Mouse (Mus musculus): Measurements from ENCODE around the gene 1700023F06Rik. TPM values are rescaled to one million over a fixed set of nuclear protein-coding genes. Genes with fewer than 3 reads are reported as not detected.
A peak's percentile ranks its signal among the peaks of the same experiment; 100 is the strongest.
"Not testable (repeated sequence)": the region's sequence is repeated elsewhere in the genome, so short reads cannot be mapped to it uniquely, and the experiment has no call there.

Gene 1700023F06Rik
- total RNA-seq, 2 experiments from 2014 or later = not detected

DNA sequence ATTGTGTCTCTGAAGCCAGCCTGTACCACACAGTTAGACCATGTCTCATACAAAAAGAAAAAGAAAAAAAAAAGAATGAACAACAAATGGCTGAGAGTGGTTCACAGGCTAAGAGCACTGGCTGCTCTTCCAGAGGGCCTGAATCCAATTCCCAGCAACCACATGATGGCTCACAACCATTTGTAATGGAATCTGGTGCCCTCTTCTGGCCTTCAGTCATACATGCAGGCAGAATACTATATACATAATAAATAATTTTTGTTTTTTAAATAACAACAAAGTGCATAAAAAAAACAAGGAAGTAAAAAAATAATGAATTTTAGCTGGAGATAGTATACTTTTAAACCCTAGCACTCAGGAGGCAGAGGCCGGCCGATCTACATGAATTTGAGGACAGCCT lies 21.2 kb upstream of the 1700023F06Rik start:
- DNase-seq = no peak
- intact Hi-C loops (cut with DNase I; ENCODE audit: low total_unique reads) = loop anchor here (5.0 kb wide), 2 partner anchors 43 to 93 kb away; no protein-coding TSS in a partner anchor

DNA sequence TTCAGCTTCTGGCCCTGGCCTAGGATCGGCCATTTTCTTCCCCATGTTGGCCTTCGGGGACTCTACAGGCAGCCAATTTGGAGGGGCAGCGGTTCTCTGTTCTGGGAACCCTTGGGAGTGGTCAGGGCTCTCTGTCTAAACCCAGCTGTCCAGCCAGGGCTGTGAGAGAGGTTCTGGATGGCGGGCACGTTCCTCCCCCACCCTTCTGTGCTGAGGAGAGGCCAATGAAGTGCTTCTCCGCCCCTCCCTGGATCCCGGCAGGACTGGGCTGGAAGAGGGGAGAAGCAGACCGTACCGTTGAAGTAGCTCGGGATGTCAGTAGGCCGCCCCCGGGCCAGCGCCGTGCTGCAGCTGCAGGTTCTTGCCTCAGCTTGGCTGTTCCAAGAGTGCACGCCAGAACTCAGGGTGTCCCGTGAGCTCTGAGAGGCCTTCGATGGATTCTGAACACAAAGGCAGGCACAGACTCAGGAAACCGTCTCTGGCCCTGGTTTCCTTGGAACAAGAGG lies 15.6 kb upstream of the 1700023F06Rik start:
- peak; percentile 71 for DNase-seq
- intact Hi-C loops (cut with DNase I; ENCODE audit: low total_unique reads) = no loop called here

DNA sequence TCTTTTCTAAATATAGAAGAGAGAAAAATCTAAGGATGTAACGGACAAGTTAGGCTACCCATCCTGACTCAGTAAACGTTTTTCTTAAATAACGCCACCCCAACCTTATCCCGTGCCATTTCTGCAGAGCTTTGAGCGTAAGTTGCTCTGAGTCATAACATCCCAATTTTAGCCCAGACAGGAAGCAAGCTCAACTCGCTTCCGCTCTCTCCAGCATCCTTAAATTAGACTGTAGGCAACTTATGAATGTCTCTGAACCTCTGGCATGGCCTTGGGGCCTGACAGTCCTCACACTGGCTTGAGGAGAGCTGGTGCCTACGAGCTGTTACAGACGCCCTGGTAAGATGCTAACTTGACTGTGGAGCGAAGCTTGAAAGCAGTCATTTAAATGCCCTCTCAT lies 15.1 kb upstream of the 1700023F06Rik start:
- DNase-seq = no peak
- intact Hi-C loops (cut with DNase I; ENCODE audit: low total_unique reads) = no loop called here

DNA sequence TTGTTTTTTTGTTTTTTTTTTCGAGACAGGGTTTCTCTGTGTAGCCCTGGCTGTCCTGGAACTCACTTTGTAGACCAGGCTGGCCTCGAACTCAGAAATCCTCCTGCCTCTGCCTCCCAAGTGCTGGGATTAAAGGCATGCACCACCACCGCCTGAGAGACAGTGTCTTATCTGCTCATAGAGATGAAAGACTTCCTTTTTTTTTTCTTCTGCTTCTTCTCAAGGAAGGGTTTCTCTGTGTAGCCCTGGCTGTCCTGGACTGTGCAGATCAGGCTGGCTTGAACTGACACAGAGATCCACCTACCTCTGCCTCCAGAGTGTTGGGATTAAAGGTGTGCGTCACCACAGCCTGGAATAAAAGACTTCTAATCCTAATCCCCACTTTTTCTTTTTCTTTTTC lies 14.4 kb upstream of the 1700023F06Rik start:
- DNase-seq; intact Hi-C loops (cut with DNase I; ENCODE audit: low total_unique reads): not testable (repeated sequence)

DNA sequence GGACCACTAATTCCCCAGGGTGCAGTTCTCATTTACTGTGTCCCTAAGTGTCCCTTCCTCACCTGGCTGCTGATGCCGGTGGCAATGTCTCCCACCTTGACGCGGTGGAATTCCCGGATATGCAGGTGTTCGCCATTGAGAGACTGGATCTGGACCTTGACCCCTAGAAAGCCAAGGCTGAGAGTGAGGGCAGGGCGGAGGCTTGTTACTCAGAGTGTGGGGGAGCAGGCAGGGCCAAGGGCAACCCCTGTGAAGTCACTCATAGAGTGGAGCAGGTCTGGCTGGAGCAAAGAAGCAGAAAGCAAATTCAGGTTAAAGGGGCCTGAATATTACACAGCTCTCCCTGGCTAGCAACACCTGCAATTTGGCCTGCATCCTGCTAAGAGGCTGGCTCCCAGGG lies 13.1 kb upstream of the 1700023F06Rik start:
- DNase-seq = no peak
- intact Hi-C loops (cut with DNase I; ENCODE audit: low total_unique reads) = no loop called here

DNA sequence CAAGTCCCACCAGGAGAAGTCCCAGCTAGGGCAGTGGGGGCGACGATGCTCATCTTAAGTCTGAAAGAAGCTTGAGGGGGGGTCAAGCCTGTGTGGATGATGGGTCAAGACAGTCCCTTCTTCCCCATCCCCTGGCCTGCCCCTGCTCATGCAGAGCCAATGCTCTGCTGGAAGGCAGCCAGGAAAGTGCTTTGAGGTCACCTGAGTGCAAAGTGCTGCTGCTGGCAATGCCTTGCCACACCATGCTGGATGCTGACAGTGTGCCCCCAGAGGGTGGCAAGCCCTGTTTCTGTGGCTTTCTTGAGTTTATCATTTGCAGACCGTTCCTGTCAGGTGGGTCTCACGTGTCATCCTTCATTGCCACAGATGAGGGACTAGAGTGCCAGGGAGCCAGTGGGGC lies 11.6 kb upstream of the 1700023F06Rik start:
- no peak for DNase-seq
- intact Hi-C loops (cut with DNase I; ENCODE audit: low total_unique reads) = no loop called here

DNA sequence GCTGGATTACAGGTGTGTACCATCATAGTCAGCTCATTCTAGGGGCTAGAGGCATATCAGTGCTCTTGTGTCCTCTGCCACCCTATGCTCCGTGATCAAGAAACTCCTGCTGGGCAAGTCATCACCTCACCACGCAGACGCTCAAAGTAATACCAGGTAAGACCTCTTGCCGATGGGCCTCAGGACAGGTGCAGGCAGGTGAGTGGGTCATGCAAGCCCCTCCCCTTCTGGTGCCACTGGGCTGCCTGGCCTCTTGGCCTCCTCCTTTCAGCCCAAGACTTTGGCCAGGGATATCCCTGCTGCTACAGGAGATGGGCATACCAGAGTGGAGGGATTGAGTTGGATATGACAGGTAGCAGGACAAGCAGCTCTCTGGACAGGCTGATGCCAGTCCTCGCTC lies 10.9 kb upstream of the 1700023F06Rik start:
- no peak for DNase-seq
- intact Hi-C loops (cut with DNase I; ENCODE audit: low total_unique reads) = no loop called here

DNA sequence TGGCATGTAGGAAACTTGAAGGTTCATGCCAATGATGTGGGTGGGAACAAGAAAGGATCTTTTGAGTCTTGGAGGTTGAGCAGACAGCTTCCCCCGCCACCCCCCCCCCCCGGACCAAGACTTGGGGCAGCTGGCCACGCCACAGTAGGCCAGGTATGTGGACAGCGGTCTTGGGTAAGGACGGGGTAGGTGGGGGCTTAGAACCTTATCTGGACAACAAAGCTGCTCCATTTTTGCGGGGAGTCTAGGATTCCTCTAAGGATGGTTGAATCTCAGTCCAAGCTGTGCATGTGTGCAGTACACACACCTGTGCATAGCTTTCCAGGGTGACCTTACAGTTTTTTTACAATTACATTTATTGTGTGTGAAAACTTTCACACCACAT lies 10.2 kb upstream of the 1700023F06Rik start:
- DNase-seq = no peak
- intact Hi-C loops (cut with DNase I; ENCODE audit: low total_unique reads) = no loop called here

DNA sequence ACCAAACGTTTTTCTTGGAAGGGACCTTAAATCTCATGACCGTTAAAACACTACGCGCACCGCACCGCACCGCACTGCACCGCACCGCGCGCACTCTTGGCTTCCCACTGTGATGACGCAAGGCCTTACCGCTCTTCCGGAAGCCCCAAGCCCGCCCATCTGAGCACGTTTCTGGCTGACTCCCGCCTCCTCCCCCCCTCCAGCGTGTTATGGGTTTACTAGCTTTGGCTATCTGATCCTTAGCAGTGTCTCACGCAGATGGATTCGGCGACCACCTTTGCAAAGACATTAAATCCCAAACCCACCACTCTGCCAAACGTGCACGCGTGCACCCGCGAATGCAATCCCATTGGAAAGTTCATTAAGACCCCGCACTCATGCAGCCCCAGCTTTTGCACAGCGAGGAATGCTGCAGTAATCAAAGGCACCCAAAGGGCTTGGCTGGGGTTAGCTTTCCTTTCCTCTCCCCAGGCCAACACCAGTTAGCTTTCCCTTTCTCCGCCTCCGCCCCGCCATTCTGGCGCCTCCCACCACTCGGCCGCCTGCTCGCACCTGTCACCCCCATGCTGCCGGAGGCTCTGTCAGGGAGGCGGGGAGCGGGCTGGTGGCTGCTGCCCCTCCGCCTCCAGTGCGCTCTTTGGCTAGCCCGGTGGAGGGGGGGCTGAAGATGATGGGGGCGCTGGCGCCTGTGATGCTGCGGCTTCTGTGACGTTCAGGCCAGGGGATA lies 9.6 kb upstream of the 1700023F06Rik start, which contains the start of gene Spata32:
Gene Spata32 (minus strand): TSS at position 643 of the 727 bp plus-strand sequence.
- peak; percentile 67 for DNase-seq
- intact Hi-C loops (cut with DNase I; ENCODE audit: low total_unique reads) = no loop called here

DNA sequence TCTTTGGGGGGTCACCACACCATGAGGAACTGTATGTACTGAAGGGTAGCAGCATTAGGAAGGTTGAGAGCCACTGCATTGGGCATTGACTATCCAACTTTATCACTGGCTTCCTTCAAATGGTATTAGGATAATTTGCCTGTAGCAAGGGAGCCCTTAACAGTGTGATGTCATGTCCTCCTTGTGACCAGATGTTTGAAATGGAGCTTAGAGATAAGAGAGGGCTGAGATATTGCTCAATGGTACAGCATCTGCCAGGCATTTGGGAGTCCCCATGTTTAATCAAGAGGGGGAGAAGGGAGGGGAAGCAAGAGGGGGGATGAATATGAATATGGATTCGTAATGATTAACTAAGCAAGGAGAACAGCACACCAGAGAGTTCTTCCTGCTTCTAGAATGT lies 7.0 kb upstream of the 1700023F06Rik start:
- DNase-seq = no peak
- intact Hi-C loops (cut with DNase I; ENCODE audit: low total_unique reads) = no loop called here

DNA sequence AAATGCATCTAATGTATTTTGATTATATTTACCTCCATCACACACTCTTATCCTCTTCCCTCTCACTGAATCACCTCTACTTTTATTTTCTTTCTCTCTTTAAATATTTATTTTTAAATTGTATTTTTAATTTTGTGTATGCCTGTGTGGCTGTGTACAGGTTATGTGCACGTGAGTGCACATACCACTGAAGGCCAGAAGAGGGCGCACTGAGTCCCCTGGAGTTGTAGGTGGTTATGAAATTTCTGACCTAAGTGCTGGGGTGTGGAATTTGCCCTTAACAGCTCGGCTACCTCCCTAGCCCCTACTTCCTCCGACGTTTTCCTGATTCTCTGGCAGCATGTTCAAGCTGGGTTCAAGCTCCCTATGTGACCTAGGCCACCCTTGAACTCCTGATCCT lies 5.4 kb upstream of the 1700023F06Rik start:
- intact Hi-C loops (cut with DNase I; ENCODE audit: low total_unique reads) = no loop called here
- no peak for DNase-seq

DNA sequence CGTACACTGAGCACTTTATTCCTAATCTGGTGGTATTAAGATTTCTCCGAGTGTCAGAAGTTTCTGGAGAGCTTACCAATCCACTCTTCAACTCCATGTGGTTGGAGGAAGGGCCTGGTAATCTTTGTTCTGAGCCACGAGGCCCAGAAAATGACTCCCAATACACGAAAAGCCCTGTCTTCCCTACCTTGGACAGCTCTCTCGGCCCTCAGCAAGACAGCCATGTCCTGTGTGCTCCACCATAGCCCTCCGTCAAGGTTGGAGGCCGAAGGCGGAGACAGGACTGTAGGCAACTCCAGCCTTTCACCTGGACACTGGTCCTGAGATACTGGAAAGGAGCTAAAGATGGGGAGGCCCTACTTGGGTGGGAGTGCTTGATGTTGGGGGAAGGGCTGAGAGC lies 1.9 kb upstream of the 1700023F06Rik start:
- intact Hi-C loops (cut with DNase I; ENCODE audit: low total_unique reads) = no loop called here
- no peak for DNase-seq

DNA sequence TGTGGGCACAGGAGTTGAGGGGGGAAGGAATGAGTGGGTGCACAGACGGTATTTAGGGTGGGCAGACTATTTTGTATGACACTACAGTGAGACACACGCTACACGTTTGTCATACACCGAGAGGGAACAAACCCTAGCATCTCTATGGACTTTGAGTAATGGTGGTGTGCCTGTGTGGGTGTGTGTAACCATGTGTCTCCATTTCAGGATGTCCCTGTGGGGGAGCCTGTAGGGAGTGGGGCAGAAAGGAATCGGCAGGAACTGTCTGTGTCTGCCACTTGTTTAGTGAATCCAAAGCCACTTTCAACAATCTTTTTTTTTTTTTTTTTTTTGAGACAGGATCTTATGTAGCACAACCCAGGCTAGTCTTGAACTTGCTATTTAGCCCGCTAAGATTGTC lies 2.2 kb downstream of the 1700023F06Rik start:
- intact Hi-C loops (cut with DNase I; ENCODE audit: low total_unique reads) = no loop called here
- no peak for DNase-seq

DNA sequence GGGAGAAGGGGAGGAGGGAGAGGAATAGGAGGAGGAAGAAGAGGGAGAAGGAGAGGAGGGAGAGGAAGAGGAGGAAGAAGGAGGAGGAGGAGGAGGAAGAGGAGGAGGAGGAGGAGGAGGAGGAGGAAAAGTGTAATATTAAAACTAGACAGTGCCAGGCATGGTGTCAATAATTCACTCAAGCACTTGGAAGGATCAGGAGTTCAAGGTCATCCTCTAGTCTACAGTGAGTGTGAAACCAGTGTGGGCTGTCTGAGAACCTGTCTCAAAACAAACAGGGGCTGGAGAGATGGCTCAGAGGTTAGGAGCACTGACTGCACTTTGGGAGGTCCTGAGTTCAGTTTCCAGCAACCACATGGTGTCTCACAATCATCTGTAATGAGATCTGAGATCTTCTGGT lies 6.0 kb downstream of the 1700023F06Rik start:
- no peak for DNase-seq
- intact Hi-C loops (cut with DNase I; ENCODE audit: low total_unique reads) = no loop called here

DNA sequence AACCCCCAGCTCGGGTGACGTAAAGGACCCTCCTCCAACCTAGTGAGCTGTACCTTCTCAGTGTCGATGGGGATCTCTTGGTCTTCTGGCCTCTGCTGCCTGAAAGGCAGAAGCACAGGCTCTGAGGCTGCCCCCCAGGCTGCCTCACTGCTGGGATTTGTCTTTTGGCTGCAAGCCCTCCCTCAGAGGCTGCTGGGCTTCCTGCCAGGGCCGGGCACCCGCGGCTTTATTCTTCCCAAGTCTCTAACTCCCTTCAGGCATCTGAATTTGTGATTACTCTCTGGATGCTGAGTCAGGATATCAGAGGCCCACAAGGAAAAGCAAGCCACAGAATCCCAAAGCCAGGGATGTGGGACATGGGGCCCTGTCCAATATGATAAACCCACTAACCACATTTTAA lies 6.7 kb downstream of the 1700023F06Rik start:
- DNase-seq = no peak
- intact Hi-C loops (cut with DNase I; ENCODE audit: low total_unique reads) = no loop called here

DNA sequence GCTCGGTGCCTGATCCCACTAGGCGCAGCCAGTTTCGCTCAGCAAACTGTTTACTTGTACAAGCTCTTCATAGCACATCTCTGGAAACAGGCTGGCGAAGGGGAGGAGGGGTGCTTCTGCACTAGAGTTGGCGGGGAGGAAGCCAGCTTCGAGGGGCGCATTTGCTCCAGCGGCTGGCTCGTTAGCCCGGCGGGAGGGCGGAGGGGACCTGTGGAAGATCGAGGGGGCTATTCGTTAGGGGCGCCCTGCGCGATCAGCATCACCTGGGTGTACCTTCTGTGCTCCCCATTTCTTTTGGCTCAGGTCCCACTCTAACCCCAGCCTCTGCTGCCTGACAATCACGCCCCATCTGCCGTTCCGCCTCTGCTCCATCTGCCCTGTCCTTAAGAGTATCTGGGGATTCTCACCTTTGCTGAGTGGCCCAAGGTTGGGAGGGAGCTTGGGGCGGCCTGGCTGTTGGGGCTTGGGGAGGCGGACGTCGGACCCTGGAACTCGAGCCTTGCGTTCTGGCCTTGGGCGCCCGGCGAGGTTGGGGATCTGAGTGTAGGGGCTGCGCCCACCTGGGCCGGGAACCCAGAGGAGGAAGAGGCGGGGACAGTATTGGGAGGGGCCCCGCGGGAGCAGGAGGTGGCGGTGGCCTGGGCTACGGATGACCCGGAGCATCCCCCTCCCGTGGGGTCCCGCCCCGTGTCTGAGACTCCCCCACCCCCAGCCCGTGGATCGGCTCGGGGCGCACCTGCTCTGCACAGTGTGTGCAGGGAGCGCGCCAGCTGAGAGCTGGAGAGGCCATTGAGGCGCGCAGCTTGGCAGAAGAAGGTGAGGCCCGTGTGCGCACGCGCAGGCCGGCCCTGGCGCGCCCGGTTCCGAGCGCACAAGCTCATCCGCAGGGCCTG lies 9.2 kb downstream of the 1700023F06Rik start:
- DNase-seq = peak; percentile 52
- intact Hi-C loops (cut with DNase I; ENCODE audit: low total_unique reads) = no loop called here

DNA sequence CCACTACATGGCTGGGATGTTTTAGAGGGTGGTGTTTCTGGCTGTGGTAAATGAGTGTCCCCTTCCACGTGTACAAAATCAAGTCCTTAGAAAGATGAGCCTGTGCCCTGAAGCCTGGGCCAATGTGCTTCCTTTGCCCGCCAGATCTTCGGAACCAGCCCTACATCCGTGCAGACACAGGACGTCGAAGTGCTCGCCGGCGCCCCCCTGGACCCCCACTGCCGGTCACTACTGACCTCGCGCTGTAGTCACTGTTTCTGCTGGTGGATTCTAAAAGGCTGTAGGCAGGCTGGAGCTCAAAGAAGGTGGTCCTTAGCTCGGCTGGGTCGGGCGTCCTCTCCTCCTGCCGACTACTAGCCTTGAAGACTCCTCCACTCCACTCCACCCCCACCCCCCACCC lies 10.0 kb downstream of the 1700023F06Rik start:
- DNase-seq = no peak
- intact Hi-C loops (cut with DNase I; ENCODE audit: low total_unique reads) = no loop called here

DNA sequence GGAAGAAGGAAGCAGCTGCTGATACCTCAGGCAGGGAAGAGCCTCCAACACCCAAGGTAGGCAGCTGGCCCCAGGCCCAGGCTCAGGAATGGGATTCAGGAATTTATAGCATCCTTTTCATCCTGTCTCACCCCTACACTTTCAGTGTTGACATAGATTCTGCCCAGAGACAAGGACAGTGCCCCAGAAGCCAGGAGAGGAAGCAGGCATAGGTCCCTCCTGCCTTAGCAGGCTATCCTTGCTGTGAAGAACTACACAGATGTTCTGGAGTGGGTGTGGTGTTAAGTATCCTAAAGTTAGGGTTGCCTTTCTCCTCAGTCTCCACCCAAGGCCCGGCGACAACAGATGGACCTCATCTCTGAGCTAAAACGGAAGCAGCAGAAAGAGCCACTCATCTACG lies 11.0 kb downstream of the 1700023F06Rik start:
- intact Hi-C loops (cut with DNase I; ENCODE audit: low total_unique reads) = no loop called here
- no peak for DNase-seq

DNA sequence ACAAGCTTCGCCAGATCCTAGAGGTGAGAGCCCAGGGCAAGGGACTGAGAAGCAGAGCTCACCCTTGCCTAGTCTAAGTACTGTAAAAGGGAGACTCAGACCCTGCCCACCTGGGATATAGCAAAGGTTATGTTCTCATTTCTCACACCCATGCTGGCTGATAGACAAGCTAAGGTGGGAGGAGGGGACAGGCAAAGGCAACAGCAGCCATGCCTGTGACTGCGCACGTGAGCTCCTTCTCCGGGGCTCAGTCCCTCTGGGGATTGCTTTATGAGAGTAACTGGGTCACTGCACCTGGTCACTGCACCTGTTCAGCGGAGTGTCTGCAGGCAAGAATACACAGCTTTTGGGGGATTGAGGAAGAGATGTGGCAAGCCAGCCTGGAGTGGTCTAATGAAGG lies 12.7 kb downstream of the 1700023F06Rik start:
- no peak for DNase-seq
- intact Hi-C loops (cut with DNase I; ENCODE audit: low total_unique reads) = no loop called here

DNA sequence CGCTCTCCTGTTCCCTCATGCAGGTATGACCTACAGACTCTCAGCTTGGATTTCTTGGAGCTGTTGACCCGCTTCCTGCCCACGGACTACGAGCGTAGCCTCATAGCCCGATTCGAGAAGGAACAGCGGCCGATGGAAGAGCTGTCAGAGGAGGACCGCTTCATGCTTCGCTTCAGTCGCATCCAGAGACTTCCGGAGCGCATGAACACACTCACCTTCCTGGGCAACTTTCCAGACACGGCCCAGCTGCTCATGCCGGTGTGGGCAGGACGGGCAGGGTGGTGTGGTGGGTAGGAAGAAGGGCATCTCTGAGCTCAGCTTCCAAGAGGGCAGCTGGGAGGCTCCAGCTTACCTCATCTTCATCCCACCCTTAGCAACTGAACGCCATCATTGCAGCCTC lies 13.1 kb downstream of the 1700023F06Rik start:
- no peak for DNase-seq

DNA sequence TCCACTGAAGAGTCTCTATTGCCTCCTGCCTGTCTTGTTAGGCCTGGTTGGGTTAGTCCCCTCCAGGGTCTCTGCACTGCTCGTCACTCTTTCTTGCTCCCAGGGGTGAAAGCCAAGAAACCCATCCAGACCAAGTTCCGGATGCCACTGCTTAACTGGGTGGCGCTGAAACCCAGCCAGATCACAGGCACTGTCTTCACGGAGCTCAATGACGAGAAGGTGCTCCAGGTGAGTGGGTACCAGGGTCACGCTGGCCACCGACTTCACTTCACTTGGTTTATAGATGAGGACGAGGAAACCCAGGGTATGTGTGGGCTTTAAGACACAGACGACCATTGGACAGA lies 14.6 kb downstream of the 1700023F06Rik start:
- intact Hi-C loops (cut with DNase I; ENCODE audit: low total_unique reads) = no loop called here
- DNase-seq = no peak

More for the DNA sequence above, 13.1 kb downstream of the 1700023F06Rik start:
- intact Hi-C loops (cut with DNase I; ENCODE audit: low total_unique reads) = no loop called here
